Mouse (Mus musculus): ENCODE measurements at regions not wholly inside any gene's neighbourhood (a gene's known extent, or its start where the extent isn't known, plus 50 kb on each side); places are given as distances from the start of the nearest gene placed in this dataset.

DNA sequence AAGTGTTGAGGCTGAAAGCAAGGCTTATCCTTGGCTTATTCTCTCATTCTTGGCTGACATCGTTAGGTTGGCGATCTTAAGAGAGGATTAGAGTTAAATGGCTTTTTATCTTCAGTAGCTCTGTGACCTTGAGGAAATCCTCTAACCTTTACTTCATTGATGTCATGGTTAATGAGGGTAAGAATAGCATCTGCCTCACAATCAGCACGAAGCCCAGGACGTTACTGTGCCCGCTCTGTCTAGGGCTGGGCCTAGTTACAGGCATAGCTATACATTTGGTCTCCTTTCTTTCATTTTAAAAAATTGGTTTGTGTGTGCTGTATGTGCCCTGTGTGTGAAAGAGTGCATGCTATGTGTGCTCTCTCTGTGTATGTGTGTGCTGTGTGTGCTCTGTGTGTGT lies 145.1 kb upstream of the Gadl1 start:
- no peak for DNase-seq (ENCODE audit: extremely low read depth, low read depth, low spot score)
- Histone ChIP-seq H3K79me2 (ENCODE audit: control insufficient read depth, insufficient read depth, low read length) (no peaks in the 10 kb centered on the region), H3K36me3 (ENCODE audit: control insufficient read depth, insufficient read depth, low read length) (no peaks in the 10 kb centered on the region), H3K9ac (ENCODE audit: low read depth, low read length) (no peak overlapping the region), H3K27ac (replicated peaks; ENCODE audit: insufficient read depth, low read depth, low read length) (no peak overlapping the region), H3K4me3 (ENCODE audit: insufficient read depth, low read depth, low read length) (no peak overlapping the region), H3K4me1 (ENCODE audit: control insufficient read depth, insufficient read depth, low read length) (no peaks in the 10 kb centered on the region), H3K27me3 (ENCODE audit: control insufficient read depth, insufficient read depth, low read length) (no peaks in the 10 kb centered on the region)
- TF ChIP-seq CTCF (IDR thresholded peaks at IDR 0.05; ENCODE audit: low read depth, low read length) (no peak), POLR2A (IDR thresholded peaks at IDR 0.05; ENCODE audit: extremely low read depth, insufficient read depth, low read length) (no peak)
- 74% methylated on average over 5 of the region's 5 CpGs for WGBS

GRCm38 (mm10) chr9:115766471-115766870 lies 142.8 kb upstream of the Gadl1 start:
- no peaks in the 10 kb centered on the region for H3K79me2 ChIP-seq (ENCODE audit: control insufficient read depth, insufficient read depth, low read length)
- 92% methylated on average over 6 of the region's 6 CpGs for WGBS
- TF ChIP-seq POLR2A (IDR thresholded peaks at IDR 0.05; ENCODE audit: extremely low read depth, insufficient read depth, low read length): no peak
- no peak for TF ChIP-seq CTCF (IDR thresholded peaks at IDR 0.05; ENCODE audit: low read depth, low read length)
- no peak for DNase-seq (ENCODE audit: extremely low read depth, low read depth, low spot score)
- H3K4me1 ChIP-seq (ENCODE audit: control insufficient read depth, insufficient read depth, low read length): no peaks in the 10 kb centered on the region
- H3K36me3 ChIP-seq (ENCODE audit: control insufficient read depth, insufficient read depth, low read length): no peaks in the 10 kb centered on the region
- no peak overlapping the region for H3K9ac ChIP-seq (ENCODE audit: low read depth, low read length)
- H3K27ac ChIP-seq (replicated peaks; ENCODE audit: insufficient read depth, low read depth, low read length): no peak overlapping the region
- no peak overlapping the region for H3K4me3 ChIP-seq (ENCODE audit: insufficient read depth, low read depth, low read length)
- no peaks in the 10 kb centered on the region for H3K27me3 ChIP-seq (ENCODE audit: control insufficient read depth, insufficient read depth, low read length)

DNA sequence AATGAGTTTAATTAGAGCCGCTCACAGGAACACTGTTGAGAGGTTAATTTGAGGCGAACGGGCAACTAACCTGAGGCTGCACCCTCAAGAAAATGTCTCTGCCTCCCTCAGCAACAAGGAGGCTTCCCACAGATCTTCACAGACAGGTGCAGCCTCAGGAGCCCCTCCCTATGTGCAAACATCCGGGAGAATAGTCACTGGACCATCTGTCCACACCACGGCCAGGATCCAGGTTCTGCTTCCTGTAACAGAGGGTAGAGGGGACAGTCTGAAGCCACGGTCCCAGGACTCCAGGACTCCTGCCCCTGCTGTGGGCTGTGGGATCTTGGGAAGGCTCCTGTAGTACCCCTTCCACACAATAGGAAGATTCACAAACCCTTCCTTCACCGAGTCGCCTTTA lies 134.1 kb upstream of the Gadl1 start:
- Histone ChIP-seq H3K4me1 (ENCODE audit: control insufficient read depth, insufficient read depth, low read length) (no peaks in the 10 kb centered on the region), H3K27ac (replicated peaks; ENCODE audit: insufficient read depth, low read depth, low read length) (no peak overlapping the region), H3K36me3 (ENCODE audit: control insufficient read depth, insufficient read depth, low read length) (no peaks in the 10 kb centered on the region), H3K79me2 (ENCODE audit: control insufficient read depth, insufficient read depth, low read length) (no peaks in the 10 kb centered on the region), H3K4me3 (ENCODE audit: insufficient read depth, low read depth, low read length) (no peak overlapping the region), H3K27me3 (ENCODE audit: control insufficient read depth, insufficient read depth, low read length) (no peaks in the 10 kb centered on the region), H3K9ac (ENCODE audit: low read depth, low read length) (no peak overlapping the region)
- DNase-seq (ENCODE audit: extremely low read depth, low read depth, low spot score): no peak
- no peak for TF ChIP-seq POLR2A (IDR thresholded peaks at IDR 0.05; ENCODE audit: extremely low read depth, insufficient read depth, low read length)
- no peak for TF ChIP-seq CTCF (IDR thresholded peaks at IDR 0.05; ENCODE audit: low read depth, low read length)
- WGBS: 75% methylated on average over 8 of the region's 8 CpGs

DNA sequence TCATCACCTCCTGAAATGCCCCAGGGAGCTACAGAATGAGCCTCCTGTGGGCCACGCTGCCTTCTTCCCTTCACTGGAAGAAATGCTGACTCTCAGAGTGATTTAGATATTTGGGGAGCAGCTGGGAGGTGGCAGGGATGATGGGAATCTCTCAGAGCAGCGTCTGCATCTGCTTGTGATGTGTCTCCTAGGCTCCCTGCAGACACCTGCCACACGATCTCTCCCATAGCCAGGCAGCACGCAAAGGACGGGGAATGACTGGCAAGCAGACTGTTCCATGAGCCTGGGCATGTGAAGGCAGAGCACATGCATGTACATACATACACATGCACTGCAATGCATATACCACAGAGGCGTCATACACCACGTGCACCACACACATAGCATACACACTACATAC lies 133.4 kb upstream of the Gadl1 start:
- Histone ChIP-seq H3K79me2 (ENCODE audit: control insufficient read depth, insufficient read depth, low read length) (no peaks in the 10 kb centered on the region), H3K4me3 (ENCODE audit: insufficient read depth, low read depth, low read length) (no peak overlapping the region), H3K9ac (ENCODE audit: low read depth, low read length) (no peak overlapping the region), H3K27me3 (ENCODE audit: control insufficient read depth, insufficient read depth, low read length) (no peaks in the 10 kb centered on the region), H3K4me1 (ENCODE audit: control insufficient read depth, insufficient read depth, low read length) (no peaks in the 10 kb centered on the region), H3K27ac (replicated peaks; ENCODE audit: insufficient read depth, low read depth, low read length) (no peak overlapping the region), H3K36me3 (ENCODE audit: control insufficient read depth, insufficient read depth, low read length) (no peaks in the 10 kb centered on the region)
- WGBS: 83% methylated on average over 7 of the region's 7 CpGs
- no peak for DNase-seq (ENCODE audit: extremely low read depth, low read depth, low spot score)
- TF ChIP-seq POLR2A (IDR thresholded peaks at IDR 0.05; ENCODE audit: extremely low read depth, insufficient read depth, low read length) (no peak), CTCF (IDR thresholded peaks at IDR 0.05; ENCODE audit: low read depth, low read length) (no peak)

GRCm38 (mm10) chr9:115777097-115777864 lies 132.0 kb upstream of the Gadl1 start:
- Histone ChIP-seq H3K9ac (ENCODE audit: low read depth, low read length) (no peak overlapping the region), H3K27ac (replicated peaks; ENCODE audit: insufficient read depth, low read depth, low read length) (no peak overlapping the region), H3K4me3 (ENCODE audit: insufficient read depth, low read depth, low read length) (no peak overlapping the region), H3K27me3 (ENCODE audit: control insufficient read depth, insufficient read depth, low read length) (no peaks in the 10 kb centered on the region), H3K79me2 (ENCODE audit: control insufficient read depth, insufficient read depth, low read length) (no peaks in the 10 kb centered on the region), H3K36me3 (ENCODE audit: control insufficient read depth, insufficient read depth, low read length) (no peaks in the 10 kb centered on the region), H3K4me1 (ENCODE audit: control insufficient read depth, insufficient read depth, low read length) (no peaks in the 10 kb centered on the region)
- DNase-seq (ENCODE audit: extremely low read depth, low read depth, low spot score): no peak
- WGBS: 87% methylated on average over 9 of the region's 9 CpGs
- no peak for TF ChIP-seq CTCF (IDR thresholded peaks at IDR 0.05; ENCODE audit: low read depth, low read length)
- TF ChIP-seq POLR2A (IDR thresholded peaks at IDR 0.05; ENCODE audit: extremely low read depth, insufficient read depth, low read length): no peak

GRCm38 (mm10) chr9:115778862-115779261 lies 130.4 kb upstream of the Gadl1 start:
- WGBS: 70% methylated on average over 5 of the region's 5 CpGs
- DNase-seq (ENCODE audit: extremely low read depth, low read depth, low spot score): no peak
- no peaks in the 10 kb centered on the region for H3K27me3 ChIP-seq (ENCODE audit: control insufficient read depth, insufficient read depth, low read length)

More at GRCm38 (mm10) chr9:115778862-115779261, 130.4 kb upstream of the Gadl1 start:
- H3K9ac ChIP-seq (ENCODE audit: low read depth, low read length): no peak overlapping the region
- no peaks in the 10 kb centered on the region for H3K4me1 ChIP-seq (ENCODE audit: control insufficient read depth, insufficient read depth, low read length)
- TF ChIP-seq POLR2A (IDR thresholded peaks at IDR 0.05; ENCODE audit: extremely low read depth, insufficient read depth, low read length) (no peak), CTCF (IDR thresholded peaks at IDR 0.05; ENCODE audit: low read depth, low read length) (no peak)
- no peaks in the 10 kb centered on the region for H3K36me3 ChIP-seq (ENCODE audit: control insufficient read depth, insufficient read depth, low read length)
- no peaks in the 10 kb centered on the region for H3K79me2 ChIP-seq (ENCODE audit: control insufficient read depth, insufficient read depth, low read length)
- no peak overlapping the region for H3K4me3 ChIP-seq (ENCODE audit: insufficient read depth, low read depth, low read length)
- H3K27ac ChIP-seq (replicated peaks; ENCODE audit: insufficient read depth, low read depth, low read length): no peak overlapping the region
